Mouse (Mus musculus) neural tube, embryonic 11.5 days (tissue): ENCODE results near the gene Irf2bp2. TPM values are rescaled to one million over a fixed set of nuclear protein-coding genes. Genes with fewer than 3 reads are reported as not detected.

Experiments used
- ATAC-seq: fragments of 200-750 bp; cut with Nextera tagmentation; 2 replicates; pipeline ENCODE4 v1.8.0; 2017; ENCODE audit warnings: moderate number of reproducible peaks, mild to moderate bottlenecking, moderate TSS enrichment, moderate library complexity; ENCODE audit not compliant: insufficient read depth, low FRiP score, low TSS enrichment
- DNase-seq: peaks from one replicate; pipeline ENCODE4 v3.0.0-alpha.2; 2015; ENCODE audit warnings: low spot score
- H3K27ac ChIP-seq: fragments of 300-500 bp; sonication (generic); 2 replicates; pipeline ENCODE4 v1.5.1; 2014; ENCODE audit warnings: low read depth, mild to moderate bottlenecking, low read length
- H3K27me3 ChIP-seq: fragments of 300-500 bp; sonication (generic); 2 replicates; pipeline ENCODE4 v1.6.1; 2014; ENCODE audit warnings: mild to moderate bottlenecking, low read length, mixed read lengths; ENCODE audit not compliant: control insufficient read depth, insufficient read depth
- H3K36me3 ChIP-seq: fragments of 300-500 bp; sonication (generic); 2 replicates; pipeline ENCODE4 v1.6.1; 2014; ENCODE audit warnings: mild to moderate bottlenecking, low read length, moderate library complexity, mixed read lengths; ENCODE audit not compliant: control insufficient read depth, insufficient read depth
- H3K4me1 ChIP-seq: fragments of 300-500 bp; sonication (generic); 2 replicates; pipeline ENCODE4 v1.6.1; 2014; ENCODE audit warnings: low read length, mixed read lengths; ENCODE audit not compliant: control insufficient read depth, insufficient read depth
- H3K4me2 ChIP-seq: fragments of 300-500 bp; sonication (generic); 2 replicates; pipeline ENCODE4 v1.6.1; 2014; ENCODE audit warnings: low read depth, mild to moderate bottlenecking, moderate library complexity
- H3K4me3 ChIP-seq: fragments of 300-500 bp; sonication (generic); 2 replicates; pipeline ENCODE4 v1.5.1; 2014; ENCODE audit warnings: low read depth, low read length
- H3K9ac ChIP-seq: fragments of 300-500 bp; sonication (generic); 2 replicates; pipeline ENCODE4 v1.6.1; 2014; ENCODE audit warnings: mild to moderate bottlenecking, low read length
- H3K9me3 ChIP-seq: fragments of 300-500 bp; sonication (generic); 2 replicates; pipeline ENCODE4 v1.6.1; 2016; ENCODE audit warnings: low read length; ENCODE audit not compliant: control insufficient read depth
- WGBS: fragments of 180-500 bp; shearing (Covaris S2); extraction: QIAGEN DNeasy Blood & Tissue Kit; methylation state at CpG from one replicate; pipeline ENCODE4 v1.1.7; 2014; 5-methylcytosine and 5-hydroxymethylcytosine counted together
- polyA plus RNA-seq: library from polyadenylated mRNA; unstranded; fragments of >200 nt; fragmentation: Nextera tagmentation; extraction: Ambion mirVana; gene quantifications from 2 replicates; pipeline ENCODE4 v1.2.1, GENCODE M21; 2014

Irf2bp2 gene
- polyA plus RNA-seq, 1 experiment from 2014 or later, result 4.7 TPM

DNA sequence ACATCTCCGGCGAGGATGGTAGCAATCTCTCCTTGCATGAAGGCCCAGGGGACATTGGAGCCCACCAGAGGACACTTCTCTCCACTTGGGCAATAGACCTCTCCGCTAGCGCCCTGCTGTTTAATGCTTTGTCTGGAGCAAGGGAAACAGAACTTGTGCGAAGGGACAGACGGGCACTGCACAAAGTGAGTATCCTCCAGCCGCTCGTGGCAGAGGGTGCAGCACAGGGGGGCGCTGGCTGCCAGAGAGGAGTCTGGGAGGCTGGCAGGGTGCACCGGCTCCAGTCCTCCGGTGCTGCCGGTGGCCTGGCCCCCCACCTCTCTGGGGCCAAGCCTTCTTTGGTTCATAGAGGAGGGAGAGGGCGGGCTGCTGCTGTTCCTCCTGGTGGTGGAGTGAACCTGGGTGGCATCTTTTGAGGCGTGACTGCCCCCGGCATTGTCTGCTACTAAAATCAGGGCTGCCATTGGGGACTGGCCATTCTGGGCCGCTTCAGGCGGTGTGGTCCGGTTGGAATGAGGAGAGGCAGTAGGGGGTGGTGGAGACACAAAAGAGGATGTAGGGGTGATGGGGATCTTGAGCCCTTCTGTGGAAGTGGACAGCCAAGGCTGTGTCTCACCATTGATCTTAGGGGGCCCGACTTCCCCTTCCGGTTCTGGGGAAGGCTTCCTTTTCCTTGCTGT lies 2.5 kb downstream of the Irf2bp2 start:
- Histone ChIP-seq H3K4me1 (peaks cover 43% of the 10 kb centered on the region), H3K27ac (peak overlapping the region; percentile 69), H3K36me3 (no peaks in the 10 kb centered on the region; the same call in 1 of the 2 replicates), H3K9ac (peak overlapping the region; percentile 98), H3K4me2 (peak overlapping the region; percentile 97), H3K4me3 (peak overlapping the region; percentile 99), H3K9me3 (no peaks in the 10 kb centered on the region), H3K27me3 (no peaks in the 10 kb centered on the region)
- ATAC-seq (no peak), DNase-seq (peak; percentile 48)
- WGBS, result 3% methylated on average over 20 of the region's 20 CpGs

GRCm38 (mm10) chr8:126590599-126590998 lies 3.2 kb downstream of the Irf2bp2 start:
- no peak overlapping the region for H3K27ac ChIP-seq
- peak overlapping the region; percentile 39; the same call in 1 of the 2 replicates for H3K9ac ChIP-seq
- no peaks in the 10 kb centered on the region for H3K27me3 ChIP-seq
- H3K4me2 ChIP-seq, result peak overlapping the region; percentile 97
- ATAC-seq (no peak), DNase-seq (no peak)
- WGBS, result 39% methylated on average over 4 of the region's 4 CpGs
- no peaks in the 10 kb centered on the region; the same call in 1 of the 2 replicates for H3K36me3 ChIP-seq
- no peaks in the 10 kb centered on the region for H3K9me3 ChIP-seq
- H3K4me1 ChIP-seq, result peaks cover 43% of the 10 kb centered on the region
- H3K4me3 ChIP-seq, result peak overlapping the region; percentile 99

DNA sequence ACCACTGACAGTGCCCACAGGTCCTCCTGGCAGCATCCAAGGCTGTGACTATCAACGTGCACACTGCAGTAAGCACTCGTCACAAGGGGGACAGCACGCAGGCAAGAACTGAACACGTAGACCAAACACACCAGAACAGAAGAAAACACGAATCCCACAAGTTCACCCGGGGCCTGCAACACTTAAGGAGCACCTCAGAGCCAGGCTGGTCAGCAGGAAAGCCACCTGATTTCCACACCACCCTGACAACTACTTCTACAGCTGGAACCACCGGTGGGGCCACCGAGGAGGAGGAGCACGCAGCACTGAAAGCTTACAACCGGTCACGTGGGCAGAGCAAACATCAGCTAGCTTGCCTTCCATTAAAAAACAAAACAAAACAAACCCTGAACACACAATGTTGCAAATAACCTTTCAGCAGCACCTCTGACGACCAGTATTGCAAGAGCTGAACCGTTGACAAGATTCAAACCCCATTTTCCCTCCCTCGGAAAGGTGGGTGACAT lies 3.7 kb downstream of the Irf2bp2 start:
- Histone ChIP-seq H3K4me3 (peak overlapping the region; percentile 99), H3K27ac (no peak overlapping the region), H3K9me3 (no peaks in the 10 kb centered on the region), H3K4me2 (peak overlapping the region; percentile 97), H3K9ac (peak overlapping the region; percentile 39; the same call in 1 of the 2 replicates), H3K27me3 (no peaks in the 10 kb centered on the region), H3K36me3 (no peaks in the 10 kb centered on the region; the same call in 1 of the 2 replicates), H3K4me1 (peaks cover 44% of the 10 kb centered on the region)
- WGBS, result 22% methylated on average over 14 of the region's 14 CpGs
- DNase-seq (peak; percentile 34), ATAC-seq (no peak)

DNA sequence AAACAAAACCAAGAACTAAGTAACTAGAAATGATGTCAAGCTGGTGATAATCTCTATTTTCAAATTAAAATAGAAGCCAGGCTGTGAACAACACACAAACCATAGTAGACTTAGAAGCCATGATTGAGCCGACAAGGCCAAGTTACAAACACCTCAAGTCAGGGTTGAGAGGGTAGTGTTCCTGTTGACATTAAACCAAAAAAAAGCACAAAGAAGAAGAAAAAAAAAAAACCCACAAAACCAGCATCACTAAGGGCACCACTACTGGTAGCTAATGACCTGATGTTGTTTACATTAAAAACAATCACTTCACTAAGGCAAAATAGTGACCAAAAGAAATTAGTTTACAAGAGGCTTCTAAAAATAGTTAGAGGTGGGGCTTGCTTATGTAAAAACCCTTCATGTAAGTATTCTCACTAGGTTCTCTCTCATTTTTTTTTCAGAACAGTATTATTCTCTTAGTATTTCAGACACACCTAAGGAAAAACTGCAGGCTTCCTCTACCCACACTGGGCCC lies 4.2 kb downstream of the Irf2bp2 start:
- no peaks in the 10 kb centered on the region; the same call in 1 of the 2 replicates for H3K36me3 ChIP-seq
- H3K4me3 ChIP-seq, result peak overlapping the region; percentile 99
- peaks cover 45% of the 10 kb centered on the region for H3K4me1 ChIP-seq
- no peak overlapping the region for H3K27ac ChIP-seq
- no peaks in the 10 kb centered on the region for H3K9me3 ChIP-seq
- H3K27me3 ChIP-seq, result no peaks in the 10 kb centered on the region
- peak overlapping the region; percentile 97 for H3K4me2 ChIP-seq
- 58% methylated on average over 1 of the region's 1 CpGs for WGBS
- ATAC-seq (no peak), DNase-seq (no peak)
- H3K9ac ChIP-seq, result no peak overlapping the region

DNA sequence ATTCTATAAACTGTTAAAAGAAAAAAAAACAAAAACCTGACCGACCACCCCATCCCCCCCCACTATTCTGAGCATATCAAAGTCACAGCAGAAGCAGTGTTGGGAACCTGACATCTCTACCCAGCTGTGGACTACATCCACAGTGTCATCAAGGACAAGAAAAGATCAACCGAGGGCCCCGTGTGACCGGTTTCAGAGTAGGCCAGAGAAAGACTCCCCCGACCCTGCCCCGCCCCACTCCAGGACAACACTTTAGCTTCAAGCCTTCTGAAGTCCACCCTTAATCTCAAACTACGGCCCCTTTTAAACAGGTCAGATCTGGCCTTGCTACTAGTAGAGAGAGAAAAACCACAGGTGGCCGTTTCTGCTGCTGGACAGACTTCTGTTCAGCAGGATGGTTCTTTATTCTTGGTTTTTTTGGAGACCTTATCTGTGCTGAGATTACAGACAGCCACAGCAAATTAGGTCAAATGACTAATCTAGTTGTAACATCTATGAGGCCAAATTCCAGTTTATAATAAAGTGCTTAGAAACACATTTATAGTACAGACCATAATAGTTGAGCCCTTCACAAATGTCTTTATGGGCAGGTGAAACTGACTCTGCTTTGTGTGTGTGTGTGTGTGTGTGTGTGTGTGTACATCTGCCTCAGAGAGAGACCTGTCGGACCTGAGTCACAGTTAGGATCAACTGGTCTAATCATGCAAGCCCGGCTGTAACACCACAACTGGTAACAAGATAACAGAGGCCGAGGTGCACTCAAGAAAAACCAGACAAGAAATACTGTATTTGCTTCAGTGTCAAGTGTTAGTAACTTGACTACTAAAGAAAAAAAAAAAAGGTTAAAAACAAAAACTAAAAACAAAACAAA lies 4.9 kb downstream of the Irf2bp2 start:
- ATAC-seq, result no peak
- Histone ChIP-seq H3K4me3 (peak overlapping the region; percentile 99), H3K9ac (no peak overlapping the region), H3K36me3 (no peaks in the 10 kb centered on the region; the same call in 1 of the 2 replicates), H3K27ac (no peak overlapping the region), H3K27me3 (no peaks in the 10 kb centered on the region), H3K4me1 (peaks cover 51% of the 10 kb centered on the region), H3K4me2 (peak overlapping the region; percentile 97), H3K9me3 (no peaks in the 10 kb centered on the region)
- DNase-seq, result no peak
- WGBS, result 37% methylated on average over 11 of the region's 11 CpGs

DNA sequence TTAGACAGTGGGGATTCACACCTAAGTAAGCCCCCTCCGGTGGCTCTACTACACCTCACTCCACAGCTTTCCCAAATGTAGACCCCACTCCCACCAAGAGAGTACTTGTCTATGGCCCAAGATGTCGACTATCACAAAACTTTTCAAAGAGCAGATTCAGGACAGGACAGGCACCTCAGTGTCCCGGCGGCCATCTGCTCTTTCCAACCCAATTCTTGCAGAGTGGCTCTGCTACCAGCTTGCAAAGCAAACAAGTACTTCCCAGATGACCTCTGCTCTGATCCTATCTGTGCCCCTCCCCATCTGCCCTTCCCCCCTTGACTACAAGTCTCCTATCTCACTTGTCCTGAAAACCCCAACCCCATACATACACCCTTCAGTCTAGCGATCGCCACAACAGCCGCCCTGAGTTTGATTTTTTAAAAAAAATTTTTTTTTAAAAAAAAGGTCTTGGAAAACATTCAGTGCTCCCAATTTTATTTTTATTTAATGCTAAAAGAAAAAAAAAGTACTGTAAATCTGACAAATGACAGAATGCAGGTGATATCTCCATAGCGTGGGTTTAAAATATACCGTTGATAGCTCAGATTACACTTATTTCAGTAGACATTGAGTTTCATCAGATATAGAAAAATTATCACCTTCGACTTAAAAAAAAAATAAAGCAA lies 5.8 kb downstream of the Irf2bp2 start:
- 68% methylated on average over 10 of the region's 10 CpGs for WGBS
- peak overlapping the region; percentile 97 for H3K4me2 ChIP-seq
- peak overlapping the region; percentile 7; the same call in 1 of the 2 replicates for H3K4me3 ChIP-seq
- peaks cover 55% of the 10 kb centered on the region for H3K4me1 ChIP-seq
- no peaks in the 10 kb centered on the region for H3K9me3 ChIP-seq
- H3K27ac ChIP-seq, result no peak overlapping the region
- no peak overlapping the region for H3K9ac ChIP-seq
- H3K27me3 ChIP-seq, result no peaks in the 10 kb centered on the region
- H3K36me3 ChIP-seq, result no peaks in the 10 kb centered on the region; the same call in 1 of the 2 replicates
- DNase-seq (no peak), ATAC-seq (no peak)

DNA sequence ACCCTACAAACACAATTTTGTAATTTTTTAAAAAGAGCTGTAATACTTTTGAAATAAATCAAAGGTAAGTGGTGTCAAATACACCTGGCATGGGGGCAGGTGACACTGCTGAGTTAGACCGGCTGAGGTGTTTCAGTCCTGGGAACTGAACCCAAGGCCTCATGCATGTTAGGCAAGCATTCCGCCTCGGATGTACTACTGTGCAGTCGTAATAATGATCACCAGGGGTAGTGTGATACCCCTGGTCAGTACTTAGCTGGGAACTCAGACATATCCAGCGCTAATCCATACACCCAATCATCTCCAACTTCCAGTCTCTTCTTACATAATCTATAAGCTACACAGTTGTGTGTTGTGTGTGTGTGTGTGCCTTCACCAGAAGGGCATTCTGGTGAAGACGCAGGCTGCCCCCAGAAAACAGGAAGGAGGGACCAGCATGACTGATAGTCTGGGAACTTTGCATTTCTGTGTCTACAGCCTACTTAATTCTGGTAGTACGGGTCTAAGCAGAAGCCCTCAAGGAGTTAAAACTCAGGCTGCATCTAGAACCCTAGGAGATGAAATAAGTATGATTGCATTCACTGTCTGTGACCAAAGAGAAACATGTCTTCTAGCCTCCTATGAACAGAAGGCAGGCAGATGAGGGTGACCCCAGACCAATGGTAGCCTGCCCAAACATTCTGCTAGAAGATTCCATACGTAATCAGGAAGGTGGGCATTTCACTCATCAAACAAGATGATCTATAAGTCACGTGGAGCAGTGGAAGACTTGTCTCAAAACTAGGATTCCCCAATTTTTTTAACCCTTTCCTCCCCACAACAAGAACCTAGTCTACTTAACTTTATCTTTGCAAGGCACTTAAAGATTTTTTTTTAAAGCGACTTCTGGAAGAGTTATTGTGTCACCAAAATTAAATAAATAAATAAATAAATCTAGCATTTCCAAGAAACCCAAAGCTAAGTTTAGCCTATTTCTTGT lies 6.9 kb downstream of the Irf2bp2 start:
- DNase-seq (no peak), ATAC-seq (no peak)
- no peaks in the 10 kb centered on the region; the same call in 1 of the 2 replicates for H3K36me3 ChIP-seq
- H3K4me2 ChIP-seq, result no peak overlapping the region
- no peaks in the 10 kb centered on the region for H3K27me3 ChIP-seq
- peaks cover 55% of the 10 kb centered on the region for H3K4me1 ChIP-seq
- no peak overlapping the region for H3K27ac ChIP-seq
- 78% methylated on average over 10 of the region's 10 CpGs for WGBS
- H3K9me3 ChIP-seq, result no peaks in the 10 kb centered on the region
- no peak overlapping the region for H3K4me3 ChIP-seq
- H3K9ac ChIP-seq, result no peak overlapping the region
